9 mouse cellular contexts compared by ENCODE assay signal in the genomic region with DNA sequence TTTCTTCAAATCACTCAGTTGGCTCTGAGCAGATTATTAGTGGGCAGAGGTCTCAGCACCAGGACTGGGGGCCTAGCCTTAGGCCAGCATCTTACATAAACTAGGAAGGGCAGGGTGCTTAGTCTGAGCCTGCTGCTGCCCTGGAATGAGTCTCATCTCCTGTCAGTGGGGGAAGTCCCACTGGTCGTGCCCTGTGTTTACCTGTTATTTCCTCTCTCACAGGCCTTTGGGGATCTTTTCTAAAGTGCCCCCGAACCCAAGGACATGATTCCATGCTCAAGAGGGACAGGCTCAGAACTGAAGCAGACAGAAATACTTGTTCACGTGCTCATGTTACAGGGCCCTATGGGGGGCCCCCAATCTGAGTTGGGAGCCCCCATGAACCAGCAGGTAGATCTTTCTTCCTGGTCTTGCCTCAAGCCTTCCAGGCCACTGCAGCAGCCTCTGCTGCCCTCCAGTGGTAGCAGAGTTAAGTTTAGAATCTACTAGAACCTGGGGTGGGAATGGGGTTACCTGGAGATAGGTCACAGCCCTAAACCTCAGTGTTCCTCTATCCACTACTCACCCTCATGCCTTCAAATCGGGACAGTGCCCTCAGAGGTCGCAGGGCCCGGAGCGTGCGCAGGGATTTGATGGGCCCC. TPM values are rescaled to one million over a fixed set of nuclear protein-coding genes. Genes with fewer than 3 reads are reported as not detected.
DNase-seq lines count a peak whose midpoint lies in the region; ATAC-seq and TF ChIP-seq lines count a peak whose summit lies in the region.
"Had no signal": no experiment of that assay in that cellular context is flagged by ENCODE, and none has a peak within 500 bp of the region (broad histone marks: within the 10 kb centered on the region; RNA-seq: fewer than 3 reads in every experiment).

No protein-coding gene starts in this region.

- no peaks in the 10 kb centered on the region for H3K36me3 ChIP-seq in heart, adult 2 months (ENCODE audit: control insufficient read depth, insufficient read depth, low read length)
- H3K36me3 ChIP-seq in heart, embryonic 11.5 days (ENCODE audit: control insufficient read depth, insufficient read depth, low read length) = no peaks in the 10 kb centered on the region
- no peaks in the 10 kb centered on the region for H3K36me3 ChIP-seq in stomach, postnatal 0 days (ENCODE audit: control insufficient read depth, insufficient read depth, low read length)
- H3K36me3 ChIP-seq: liver, embryonic 15.5 days had no signal

- no peaks in the 10 kb centered on the region for H3K9me3 ChIP-seq in heart, embryonic 11.5 days (replicated peaks; ENCODE audit: control insufficient read depth, low read length)
- no peaks in the 10 kb centered on the region for H3K9me3 ChIP-seq in stomach, postnatal 0 days (ENCODE audit: control insufficient read depth, low read length)
- H3K9me3 ChIP-seq: liver, embryonic 15.5 days had no signal

- H3K79me2 ChIP-seq in heart, adult 2 months (replicated peaks; ENCODE audit: control insufficient read depth, insufficient read depth, low read length) = no peaks in the 10 kb centered on the region

- no peak for TF ChIP-seq EP300 in heart, adult 2 months (IDR thresholded peaks at IDR 0.05; ENCODE audit: insufficient read depth, low read depth, low read length)
- no peak for TF ChIP-seq EP300 in stomach, postnatal 0 days (optimal IDR thresholded peaks at IDR 0.05)

- intact Hi-C loops in heart, adult 2 months (cut with DNase I) = loop anchor here (2.0 kb wide), 1 partner anchor 21 kb away; no protein-coding TSS in a partner anchor
- intact Hi-C loops in heart, postnatal 14 days (cut with DNase I) = loop anchor here (1.0 to 2.0 kb wide), 2 partner anchors 23 to 69 kb away; partner anchors contain the start of genes Ftsj3 and Psmc5

- H3K27ac ChIP-seq in heart, adult 2 months = no peak overlapping the region
- H3K27ac ChIP-seq in heart, embryonic 11.5 days (ENCODE audit: low read depth, low read length) = no peak overlapping the region
- no peak overlapping the region for H3K27ac ChIP-seq in stomach, postnatal 0 days (replicated peaks)
- H3K27ac ChIP-seq: liver, embryonic 15.5 days had no signal

- no peak overlapping the region for H3K9ac ChIP-seq in heart, adult 2 months (ENCODE audit: low read depth, low read length)
- H3K9ac ChIP-seq in heart, embryonic 11.5 days (ENCODE audit: low read depth, low read length) = no peak overlapping the region
- no peak overlapping the region for H3K9ac ChIP-seq in stomach, postnatal 0 days (ENCODE audit: low read length)
- H3K9ac ChIP-seq: liver, embryonic 15.5 days had no signal

- H3K4me1 ChIP-seq in heart, adult 2 months (ENCODE audit: control insufficient read depth, insufficient read depth, low read length) = peaks cover 3% of the 10 kb centered on the region
- H3K4me1 ChIP-seq in heart, embryonic 11.5 days (ENCODE audit: control insufficient read depth, insufficient read depth, low read length) = peaks cover 8% of the 10 kb centered on the region
- no peaks in the 10 kb centered on the region for H3K4me1 ChIP-seq in stomach, postnatal 0 days (replicated peaks; ENCODE audit: control insufficient read depth, insufficient read depth)

- H3K27me3 ChIP-seq in heart, adult 2 months (ENCODE audit: control insufficient read depth, insufficient read depth, low read length) = no peaks in the 10 kb centered on the region
- H3K27me3 ChIP-seq in heart, embryonic 11.5 days (ENCODE audit: control insufficient read depth, insufficient read depth, low read length) = no peaks in the 10 kb centered on the region
- H3K27me3 ChIP-seq in stomach, postnatal 0 days (ENCODE audit: control insufficient read depth, insufficient read depth, low read length) = no peaks in the 10 kb centered on the region
- H3K27me3 ChIP-seq: liver, embryonic 15.5 days had no signal

- peak; percentile 80 for TF ChIP-seq CTCF in heart, adult 2 months (IDR thresholded peaks at IDR 0.05)
- peak; percentile 88 for TF ChIP-seq CTCF in stomach, postnatal 0 days (IDR thresholded peaks at IDR 0.05; ENCODE audit: low read depth)

- H3K4me3 ChIP-seq in heart, adult 2 months = no peak overlapping the region
- no peak overlapping the region for H3K4me3 ChIP-seq in heart, embryonic 11.5 days (ENCODE audit: low read depth, low read length)
- H3K4me3 ChIP-seq in stomach, postnatal 0 days (ENCODE audit: low read depth, low read length) = no peak overlapping the region
- H3K4me3 ChIP-seq: liver, embryonic 15.5 days had no signal

- H3K4me2 ChIP-seq in heart, embryonic 11.5 days = no peak overlapping the region
- H3K4me2 ChIP-seq in stomach, postnatal 0 days (replicated peaks; ENCODE audit: low read depth) = no peak overlapping the region
- H3K4me2 ChIP-seq: liver, embryonic 15.5 days had no signal

- 65% methylated on average over 8 of the region's 8 CpGs for WGBS in heart, adult 2 months
- WGBS in heart, embryonic 11.5 days (ENCODE audit: insufficient replicate concordance) = 63% methylated on average over 8 of the region's 8 CpGs
- WGBS in stomach, postnatal 0 days = 66% methylated on average over 8 of the region's 8 CpGs

- no peak for TF ChIP-seq POLR2A in heart, adult 2 months (IDR thresholded peaks at IDR 0.05; ENCODE audit: insufficient read depth, low read depth, low read length)

- ATAC-seq in heart, embryonic 11.5 days (replicated peaks; ENCODE audit: insufficient number of reproducible peaks, low FRiP score, low TSS enrichment) = no peak
- ATAC-seq in megakaryocyte-erythroid progenitor cell, adult 5-6 weeks (replicated peaks; ENCODE audit: low FRiP score, low TSS enrichment, poor library complexity, severe bottlenecking) = 0 out of 2 replicates have a peak, but pooled peaks have one; percentile 40
- ATAC-seq in stomach, postnatal 0 days (ENCODE audit: low FRiP score, low TSS enrichment) = peak; percentile 46; the same call in 1 of the 2 replicates

- DNase-seq in heart, adult 2 months = peak; percentile 63
- peak; percentile 54 for DNase-seq in R1 (ENCODE audit: low read depth, low spot score)
- DNase-seq in cerebellum, postnatal 25 days = peak; percentile 71 to 87
- peak; percentile 68 to 85 for DNase-seq in heart, postnatal 14 days
- peak; percentile 17 for DNase-seq in layer of hippocampus, adult 9-11 months
- peak; percentile 74 for DNase-seq in stomach, postnatal 0 days (ENCODE audit: low spot score)

RNA-seq across cellular contexts. Expression of gene Cd79b, which starts 11.1 kb away (rescaled TPM):
- 1 to 10 TPM; 1.7 to 3.0 TPM for total RNA-seq in heart, adult 2 months (2021)
- polyA plus RNA-seq in heart, adult 2 months (2012; rRNA removed) = 3.4 and 10.1 TPM in 2 replicates
- polyA plus RNA-seq in heart, embryonic 11.5 days (2014; fragmentation: Nextera tagmentation; extraction: Ambion mirVana) = 0.73 and 1.3 TPM in 2 replicates
- 1 to 10 TPM; 1.8 to 2.0 TPM for total RNA-seq in heart, postnatal 14 days (2021)
- total RNA-seq in megakaryocyte-erythroid progenitor cell, adult 5-6 weeks (2014; fragmentation: Nextera tagmentation) = 5.1 and 21.6 TPM in 2 replicates
- 1.4 and 3.5 TPM in 2 replicates for total RNA-seq in megakaryocyte-erythroid progenitor cell, adult 5-6 weeks (2017)
- 1.9 TPM in 2 replicates for polyA plus RNA-seq in stomach, postnatal 0 days (2015; fragmentation: Nextera tagmentation; extraction: Ambion mirVana)

RNA-seq across cellular contexts. Expression of gene Gh, which starts 24.0 kb away (rescaled TPM):
- not detected for total RNA-seq in heart, adult 2 months (2021)
- not detected in 2 replicates for polyA plus RNA-seq in heart, adult 2 months (2012; rRNA removed)
- polyA plus RNA-seq in heart, embryonic 11.5 days (2014; fragmentation: Nextera tagmentation; extraction: Ambion mirVana) = not detected in 2 replicates
- not detected for total RNA-seq in heart, postnatal 14 days (2021)
- not detected in 2 replicates for total RNA-seq in megakaryocyte-erythroid progenitor cell, adult 5-6 weeks (2014; fragmentation: Nextera tagmentation)
- not detected in 2 replicates for total RNA-seq in megakaryocyte-erythroid progenitor cell, adult 5-6 weeks (2017)
- not detected in 2 replicates for polyA plus RNA-seq in stomach, postnatal 0 days (2015; fragmentation: Nextera tagmentation; extraction: Ambion mirVana)
- polyA plus RNA-seq: liver, embryonic 15.5 days had no signal

RNA-seq across cellular contexts. Expression of gene Scn4a, which starts 27.4 kb away (rescaled TPM):
- total RNA-seq in heart, adult 2 months (2021) = 10 to 100 TPM; 22.1 to 22.8 TPM
- 11.9 and 20.7 TPM in 2 replicates for polyA plus RNA-seq in heart, adult 2 months (2012; rRNA removed)
- polyA plus RNA-seq in heart, embryonic 11.5 days (2014; fragmentation: Nextera tagmentation; extraction: Ambion mirVana) = 0.07 and 0.38 TPM in 2 replicates
- total RNA-seq in heart, postnatal 14 days (2021) = 1 to 10 TPM; 6.8 to 7.9 TPM
- 0.11 TPM in 1 of 2 replicates, not detected in the other for total RNA-seq in megakaryocyte-erythroid progenitor cell, adult 5-6 weeks (2014; fragmentation: Nextera tagmentation)
- not detected in 2 replicates for total RNA-seq in megakaryocyte-erythroid progenitor cell, adult 5-6 weeks (2017)
- 0.02 and 0.12 TPM in 2 replicates for polyA plus RNA-seq in stomach, postnatal 0 days (2015; fragmentation: Nextera tagmentation; extraction: Ambion mirVana)

RNA-seq across cellular contexts. Expression of gene Prr29, which starts 39.6 kb away (rescaled TPM):
- under 1 TPM; 0.37 to 0.48 TPM for total RNA-seq in heart, adult 2 months (2021)
- 7.9 and 10.4 TPM in 2 replicates for polyA plus RNA-seq in heart, adult 2 months (2012; rRNA removed)
- 0.14 TPM in 1 of 2 replicates, not detected in the other for polyA plus RNA-seq in heart, embryonic 11.5 days (2014; fragmentation: Nextera tagmentation; extraction: Ambion mirVana)
- 1 to 10 TPM; 1.0 to 1.7 TPM for total RNA-seq in heart, postnatal 14 days (2021)
- total RNA-seq in megakaryocyte-erythroid progenitor cell, adult 5-6 weeks (2014; fragmentation: Nextera tagmentation) = 4.6 TPM in 1 of 2 replicates, not detected in the other
- not detected in 2 replicates for total RNA-seq in megakaryocyte-erythroid progenitor cell, adult 5-6 weeks (2017)
- polyA plus RNA-seq in stomach, postnatal 0 days (2015; fragmentation: Nextera tagmentation; extraction: Ambion mirVana) = 0.23 and 0.41 TPM in 2 replicates
- polyA plus RNA-seq: liver, embryonic 15.5 days had no signal

RNA-seq across cellular contexts. Expression of gene Tcam1, which starts 49.2 kb away (rescaled TPM):
- total RNA-seq in heart, adult 2 months (2021) = not detected
- polyA plus RNA-seq in heart, adult 2 months (2012; rRNA removed) = 0.10 TPM in 1 of 2 replicates, not detected in the other
- polyA plus RNA-seq in heart, embryonic 11.5 days (2014; fragmentation: Nextera tagmentation; extraction: Ambion mirVana) = 0.13 and 0.15 TPM in 2 replicates
- total RNA-seq in heart, postnatal 14 days (2021) = under 1 TPM in 1 of 2 experiments, not detected in 1; 0.07 TPM
- 1.4 and 3.5 TPM in 2 replicates for total RNA-seq in megakaryocyte-erythroid progenitor cell, adult 5-6 weeks (2014; fragmentation: Nextera tagmentation)
- 2.1 and 3.7 TPM in 2 replicates for total RNA-seq in megakaryocyte-erythroid progenitor cell, adult 5-6 weeks (2017)
- 0.07 and 0.10 TPM in 2 replicates for polyA plus RNA-seq in stomach, postnatal 0 days (2015; fragmentation: Nextera tagmentation; extraction: Ambion mirVana)

Comparison
In these comparisons a context has a peak if more than half of its experiments do, and no peak if none do; other contexts are left out.
1. DNase-seq: peak in every context shown above with its lines; median percentile 79 in cerebellum, postnatal 25 days; 76 in heart, postnatal 14 days; 74 in stomach, postnatal 0 days; 63 in heart, adult 2 months; 54 in R1; 17 in layer of hippocampus, adult 9-11 months.
2. RNA of gene Scn4a, which starts 27.4 kb away (total RNA-seq): 22.1 to 22.8 TPM in heart, adult 2 months and 6.8 to 7.9 TPM in heart, postnatal 14 days; 0.11 TPM in megakaryocyte-erythroid progenitor cell, adult 5-6 weeks; every median in the first group is over 4 times any median in the second.